Mouse (Mus musculus): ENCODE results near the gene Snx6. TPM values are rescaled to one million over a fixed set of nuclear protein-coding genes. Genes with fewer than 3 reads are reported as not detected.
"Not testable (repeated sequence)": the region's sequence is repeated elsewhere in the genome, so short reads cannot be mapped to it uniquely, and the experiment has no call there.

The Snx6 gene
- polyA plus RNA-seq, 1 experiment from 2014 or later, result 115 TPM

DNA sequence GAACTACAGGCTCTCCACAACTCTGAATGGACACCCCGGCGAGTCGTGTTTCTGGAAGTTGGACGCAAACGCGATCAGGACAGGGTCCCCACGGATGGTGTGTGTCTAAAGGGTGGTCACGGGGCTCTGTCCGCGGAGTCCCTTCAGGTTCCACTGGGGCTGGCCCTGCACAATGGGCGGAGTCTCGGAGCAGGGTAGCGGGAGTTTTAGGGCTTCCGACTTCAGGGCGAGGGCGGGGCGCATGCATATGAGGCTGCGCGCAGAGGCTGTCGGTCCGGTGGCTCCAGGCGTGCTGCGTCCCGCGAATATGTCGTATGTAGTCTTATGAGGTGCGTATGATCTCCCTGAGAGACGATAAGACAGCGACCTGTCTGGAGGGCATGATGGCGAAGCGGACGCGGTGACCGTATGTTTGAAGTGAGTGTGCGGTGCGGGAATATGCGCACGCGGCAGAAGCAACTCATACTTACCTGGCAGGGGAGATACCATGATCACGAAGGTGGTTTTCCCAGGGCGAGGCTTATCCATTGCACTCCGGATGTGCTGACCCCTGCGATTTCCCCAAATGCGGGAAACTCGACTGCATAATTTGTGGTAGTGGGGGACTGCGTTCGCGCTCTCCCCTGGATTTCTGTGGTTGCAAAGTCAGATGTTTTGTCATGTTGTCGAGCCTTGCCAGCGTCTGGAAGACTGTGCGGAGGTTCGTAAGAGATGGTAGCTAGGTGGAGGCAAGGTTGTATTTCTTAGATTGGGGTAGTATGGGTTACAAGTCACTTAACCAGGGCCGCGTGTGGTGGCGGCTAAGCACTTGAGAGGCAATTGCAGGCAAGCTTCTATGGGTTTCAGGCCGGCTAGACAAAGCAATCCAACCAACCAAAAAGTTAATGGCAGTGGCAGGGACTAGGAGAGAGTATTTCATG is 66.1 kb downstream of the Snx6 start:
- not testable (repeated sequence) for H3K4me3 ChIP-seq (ENCODE audit: low read depth, low read length); H3K9ac ChIP-seq (replicated peaks; ENCODE audit: low read depth); H3K9me3 ChIP-seq (ENCODE audit: low read length); H3K27ac ChIP-seq (ENCODE audit: low read length); DNase-seq (ENCODE audit: low spot score); H3K36me3 ChIP-seq (ENCODE audit: insufficient read depth, low read length); H3K27me3 ChIP-seq (replicated peaks; ENCODE audit: insufficient read depth, low read length); H3K4me1 ChIP-seq (ENCODE audit: insufficient read depth, low read depth, low read length); H3K4me2 ChIP-seq (replicated peaks; ENCODE audit: low read depth, low read length)
- peak; percentile 96 for ATAC-seq
- WGBS, result no CpG with 5 or more reads among the region's 56 CpGs

DNA sequence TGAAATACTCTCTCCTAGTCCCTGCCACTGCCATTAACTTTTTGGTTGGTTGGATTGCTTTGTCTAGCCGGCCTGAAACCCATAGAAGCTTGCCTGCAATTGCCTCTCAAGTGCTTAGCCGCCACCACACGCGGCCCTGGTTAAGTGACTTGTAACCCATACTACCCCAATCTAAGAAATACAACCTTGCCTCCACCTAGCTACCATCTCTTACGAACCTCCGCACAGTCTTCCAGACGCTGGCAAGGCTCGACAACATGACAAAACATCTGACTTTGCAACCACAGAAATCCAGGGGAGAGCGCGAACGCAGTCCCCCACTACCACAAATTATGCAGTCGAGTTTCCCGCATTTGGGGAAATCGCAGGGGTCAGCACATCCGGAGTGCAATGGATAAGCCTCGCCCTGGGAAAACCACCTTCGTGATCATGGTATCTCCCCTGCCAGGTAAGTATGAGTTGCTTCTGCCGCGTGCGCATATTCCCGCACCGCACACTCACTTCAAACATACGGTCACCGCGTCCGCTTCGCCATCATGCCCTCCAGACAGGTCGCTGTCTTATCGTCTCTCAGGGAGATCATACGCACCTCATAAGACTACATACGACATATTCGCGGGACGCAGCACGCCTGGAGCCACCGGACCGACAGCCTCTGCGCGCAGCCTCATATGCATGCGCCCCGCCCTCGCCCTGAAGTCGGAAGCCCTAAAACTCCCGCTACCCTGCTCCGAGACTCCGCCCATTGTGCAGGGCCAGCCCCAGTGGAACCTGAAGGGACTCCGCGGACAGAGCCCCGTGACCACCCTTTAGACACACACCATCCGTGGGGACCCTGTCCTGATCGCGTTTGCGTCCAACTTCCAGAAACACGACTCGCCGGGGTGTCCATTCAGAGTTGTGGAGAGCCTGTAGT is 76.4 kb downstream of the Snx6 start:
- H3K27me3 ChIP-seq (replicated peaks; ENCODE audit: insufficient read depth, low read length); H3K9me3 ChIP-seq (ENCODE audit: low read length); H3K4me1 ChIP-seq (ENCODE audit: insufficient read depth, low read depth, low read length); H3K4me3 ChIP-seq (ENCODE audit: low read depth, low read length); H3K36me3 ChIP-seq (ENCODE audit: insufficient read depth, low read length); H3K9ac ChIP-seq (replicated peaks; ENCODE audit: low read depth); DNase-seq (ENCODE audit: low spot score); H3K4me2 ChIP-seq (replicated peaks; ENCODE audit: low read depth, low read length); H3K27ac ChIP-seq (ENCODE audit: low read length): not testable (repeated sequence)
- ATAC-seq, result peak; percentile 95
- no CpG with 5 or more reads among the region's 56 CpGs for WGBS

DNA sequence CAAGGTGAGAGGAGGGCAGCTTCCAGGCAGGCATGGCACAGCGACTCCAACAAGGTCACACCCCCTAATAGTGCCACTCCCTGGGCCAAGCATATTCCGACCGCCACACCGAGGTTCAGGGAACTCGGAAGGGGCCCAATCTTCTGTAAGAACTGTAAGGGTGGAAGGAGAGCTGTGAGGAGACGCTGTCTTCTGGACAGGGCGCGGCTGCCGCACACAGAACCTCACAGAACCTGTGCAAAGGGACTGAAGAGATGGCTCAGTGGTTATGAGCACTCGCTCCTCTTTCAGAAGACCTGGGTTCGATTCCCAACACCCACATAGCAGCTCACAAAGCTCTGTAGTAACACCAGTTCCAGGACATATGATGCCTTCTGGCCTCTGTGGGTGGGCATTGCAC is 78.0 kb downstream of the Snx6 start:
- not testable (repeated sequence) for H3K36me3 ChIP-seq (ENCODE audit: insufficient read depth, low read length); H3K4me1 ChIP-seq (ENCODE audit: insufficient read depth, low read depth, low read length); H3K9ac ChIP-seq (replicated peaks; ENCODE audit: low read depth); H3K4me3 ChIP-seq (ENCODE audit: low read depth, low read length); H3K27me3 ChIP-seq (replicated peaks; ENCODE audit: insufficient read depth, low read length); H3K27ac ChIP-seq (ENCODE audit: low read length); DNase-seq (ENCODE audit: low spot score); H3K4me2 ChIP-seq (replicated peaks; ENCODE audit: low read depth, low read length); H3K9me3 ChIP-seq (ENCODE audit: low read length); ATAC-seq
- 86% methylated on average over 5 of the region's 11 CpGs for WGBS

DNA sequence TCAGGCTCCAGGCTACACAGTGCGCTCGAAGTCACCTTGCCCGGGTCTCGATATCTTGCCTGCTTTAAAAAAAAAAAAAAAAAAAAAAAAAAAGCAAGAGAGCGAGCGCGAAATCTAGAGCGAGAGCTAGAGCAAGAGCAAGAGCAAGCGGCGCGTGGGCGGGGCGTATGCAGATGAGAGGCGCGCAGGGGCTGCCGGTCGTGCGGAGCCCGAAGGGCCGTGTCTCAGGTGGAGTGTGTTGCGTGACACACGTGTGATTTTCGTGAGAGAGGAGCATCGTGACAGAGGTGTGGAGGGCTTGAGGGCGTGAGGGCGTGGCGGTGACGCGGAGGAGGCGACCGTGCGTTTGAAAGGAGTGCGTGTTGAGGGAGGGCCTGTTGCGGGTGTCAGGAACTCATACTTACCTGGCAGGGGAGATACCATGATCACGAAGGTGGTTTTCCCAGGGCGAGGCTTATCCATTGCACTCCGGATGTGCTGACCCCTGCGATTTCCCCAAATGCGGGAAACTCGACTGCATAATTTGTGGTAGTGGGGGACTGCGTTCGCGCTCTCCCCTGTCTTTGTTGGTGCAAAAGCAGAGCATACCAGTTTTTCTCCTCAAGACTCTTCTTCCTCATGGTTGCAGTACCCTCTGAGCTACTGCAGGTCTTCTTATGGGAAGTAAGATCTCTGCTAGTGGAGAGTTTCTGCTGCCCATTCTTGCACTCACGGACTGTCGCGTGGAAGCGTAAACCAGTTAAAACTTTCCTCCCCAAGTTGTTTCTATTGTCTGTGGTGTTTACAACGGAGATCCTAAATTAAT is 81.5 kb downstream of the Snx6 start:
- ATAC-seq, result peak; percentile 49
- not testable (repeated sequence) for H3K4me1 ChIP-seq (ENCODE audit: insufficient read depth, low read depth, low read length); H3K9me3 ChIP-seq (ENCODE audit: low read length); DNase-seq (ENCODE audit: low spot score); H3K27ac ChIP-seq (ENCODE audit: low read length); H3K4me2 ChIP-seq (replicated peaks; ENCODE audit: low read depth, low read length); H3K36me3 ChIP-seq (ENCODE audit: insufficient read depth, low read length); H3K27me3 ChIP-seq (replicated peaks; ENCODE audit: insufficient read depth, low read length); H3K9ac ChIP-seq (replicated peaks; ENCODE audit: low read depth); H3K4me3 ChIP-seq (ENCODE audit: low read depth, low read length)
- WGBS, result no CpG with 5 or more reads among the region's 48 CpGs

DNA sequence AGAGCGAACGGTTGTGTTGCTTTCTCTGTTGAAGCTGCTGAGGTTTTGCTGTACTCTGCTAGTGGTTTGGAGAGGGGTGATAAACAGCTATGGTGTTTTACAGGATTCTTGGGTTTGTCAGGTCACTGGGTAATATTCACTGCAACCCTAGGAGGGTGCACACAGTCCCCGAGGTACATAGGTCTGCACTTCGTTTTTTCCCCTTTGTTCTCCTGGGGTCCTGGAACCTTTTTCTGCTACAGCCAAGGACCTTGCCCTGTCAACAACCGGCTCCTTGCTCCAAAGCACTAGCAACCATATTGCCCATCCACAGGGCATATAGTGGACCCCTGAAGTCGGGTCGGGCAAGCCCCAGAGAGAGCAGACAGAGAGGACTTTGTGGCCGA is 85.0 kb downstream of the Snx6 start:
- not testable (repeated sequence) for H3K4me3 ChIP-seq (ENCODE audit: low read depth, low read length); H3K36me3 ChIP-seq (ENCODE audit: insufficient read depth, low read length); H3K4me1 ChIP-seq (ENCODE audit: insufficient read depth, low read depth, low read length); H3K9me3 ChIP-seq (ENCODE audit: low read length); H3K9ac ChIP-seq (replicated peaks; ENCODE audit: low read depth); H3K4me2 ChIP-seq (replicated peaks; ENCODE audit: low read depth, low read length); H3K27me3 ChIP-seq (replicated peaks; ENCODE audit: insufficient read depth, low read length); DNase-seq (ENCODE audit: low spot score); H3K27ac ChIP-seq (ENCODE audit: low read length)
- ATAC-seq, result peak; percentile 74
- 2% methylated on average over 3 of the region's 8 CpGs for WGBS

DNA sequence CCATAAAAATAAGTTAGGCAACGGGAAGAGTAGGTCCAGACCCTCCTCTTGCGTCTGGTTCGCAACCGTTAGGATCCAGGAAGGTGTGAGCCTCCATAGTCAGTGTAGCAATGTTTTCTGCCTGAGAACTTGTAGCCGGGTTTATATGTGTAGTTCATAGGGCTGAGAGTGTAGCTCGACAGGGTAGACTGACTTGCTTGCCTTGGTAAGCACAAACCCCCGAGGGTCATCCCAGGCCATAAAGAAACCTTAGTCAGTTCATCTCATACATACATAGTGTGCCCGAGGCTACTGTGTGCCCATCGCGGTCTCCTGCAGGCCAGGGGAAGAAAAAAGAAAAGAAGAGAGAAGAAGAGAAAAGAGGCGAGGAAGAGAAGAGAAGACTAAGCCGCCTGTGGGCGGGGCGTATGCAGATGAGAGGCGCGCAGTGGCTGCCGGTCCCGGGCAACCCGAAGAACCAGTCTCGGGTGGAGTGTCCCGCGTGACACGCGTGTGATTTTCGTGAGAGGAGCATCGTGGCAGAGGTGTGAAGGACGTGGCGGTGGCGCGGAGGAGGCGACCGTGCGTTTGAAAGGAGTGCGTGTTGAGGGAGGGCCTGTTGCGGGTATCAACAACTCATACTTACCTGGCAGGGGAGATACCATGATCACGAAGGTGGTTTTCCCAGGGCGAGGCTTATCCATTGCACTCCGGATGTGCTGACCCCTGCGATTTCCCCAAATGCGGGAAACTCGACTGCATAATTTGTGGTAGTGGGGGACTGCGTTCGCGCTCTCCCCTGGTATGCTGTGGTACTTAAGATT is 85.6 kb downstream of the Snx6 start:
- H3K36me3 ChIP-seq (ENCODE audit: insufficient read depth, low read length); H3K4me1 ChIP-seq (ENCODE audit: insufficient read depth, low read depth, low read length); H3K27ac ChIP-seq (ENCODE audit: low read length); H3K9me3 ChIP-seq (ENCODE audit: low read length); H3K4me3 ChIP-seq (ENCODE audit: low read depth, low read length); H3K4me2 ChIP-seq (replicated peaks; ENCODE audit: low read depth, low read length); H3K9ac ChIP-seq (replicated peaks; ENCODE audit: low read depth); DNase-seq (ENCODE audit: low spot score); H3K27me3 ChIP-seq (replicated peaks; ENCODE audit: insufficient read depth, low read length): not testable (repeated sequence)
- 8% methylated on average over 10 of the region's 44 CpGs for WGBS
- peak; percentile 58 for ATAC-seq

All from lung, postnatal 0 days (tissue).